Mouse (Mus musculus) CH12.LX (cell line): ENCODE data around the gene Gcm1.

Source experiments
- CTCF ChIP-seq, 2 experiments: IDR thresholded peaks in 1 of 2; conservative IDR thresholded peaks in 1 of 2; 2 replicates each; pipeline ENCODE4 v1.5.1; 2011 to 2012; ENCODE audit warnings: low read depth in 2 of 2, low read length in 2 of 2, improper control_type of control experiment in 1 of 2, inconsistent platforms in 1 of 2, mild to moderate bottlenecking in 1 of 2, moderate library complexity in 1 of 2
- E2F4 ChIP-seq: IDR thresholded peaks from 2 replicates; pipeline ENCODE4 v1.6.1; 2011; ENCODE audit warnings: low read depth, low read length, improper control_type of control experiment; ENCODE audit not compliant: insufficient replicate concordance
- EP300 ChIP-seq: IDR thresholded peaks from 2 replicates; pipeline ENCODE4 v1.6.1; 2011; ENCODE audit warnings: low read length, improper control_type of control experiment
- ETS1 ChIP-seq: conservative IDR thresholded peaks from 2 replicates; pipeline ENCODE4 v1.6.1; 2012; ENCODE audit warnings: low read depth, mild to moderate bottlenecking, inconsistent platforms, low read length, improper control_type of control experiment, moderate library complexity
- KAT2A ChIP-seq: IDR thresholded peaks from 2 replicates; pipeline ENCODE4 v1.6.1; 2012; ENCODE audit warnings: low read length, improper control_type of control experiment, inconsistent platforms; ENCODE audit not compliant: insufficient replicate concordance
- MAFK ChIP-seq: IDR thresholded peaks from 2 replicates; pipeline ENCODE4 v1.6.1; 2011; ENCODE audit warnings: low read length, improper control_type of control experiment; ENCODE audit not compliant: insufficient replicate concordance
- POLR2A ChIP-seq: IDR thresholded peaks from 2 replicates; pipeline ENCODE4 v1.6.1; 2011; ENCODE audit warnings: low read depth, mild to moderate bottlenecking, improper control_type of control experiment, low read length
- POLR2AphosphoS2 ChIP-seq: IDR thresholded peaks from 2 replicates; pipeline ENCODE4 v1.6.1; 2011; ENCODE audit warnings: low read depth, low read length, improper control_type of control experiment
- SMC3 ChIP-seq: IDR thresholded peaks from 2 replicates; pipeline ENCODE4 v1.6.1; 2011; ENCODE audit warnings: low read depth, low read length, improper control_type of control experiment
- ZKSCAN1 ChIP-seq: IDR thresholded peaks from 2 replicates; pipeline ENCODE4 v1.6.1; 2012; ENCODE audit warnings: low read depth, inconsistent platforms, low read length, improper control_type of control experiment, borderline replicate concordance
- ZNF384 ChIP-seq: IDR thresholded peaks from 2 replicates; pipeline ENCODE4 v1.6.1; 2012; ENCODE audit warnings: low read depth, low read length, improper control_type of control experiment, inconsistent platforms

- TF ChIP-seq E2F4 (no peak), SMC3 (no peak), CTCF (conservative IDR thresholded peaks at IDR 0.05 in 1 of 2, IDR thresholded peaks at IDR 0.05 in 1 of 2; ENCODE audit: low read depth in 2 of 2, low read length in 2 of 2) (no peak), EP300 (no peak), ZKSCAN1 (no peak), KAT2A (no peak), MAFK (no peak), ETS1 (no peak), POLR2A (no peak), ZNF384 (no peak), POLR2AphosphoS2 (no peak)
Measured at GRCm38 (mm10) chr9:78087751-78088150, 36.0 kb downstream of the Gcm1 start.
